8 mouse cellular contexts compared by ENCODE assay signal in genomic region chr5:130858148-130858547, GRCm38 (mm10).
DNase-seq lines count a peak whose midpoint lies in the region; ATAC-seq and TF ChIP-seq lines count a peak whose summit lies in the region.

No protein-coding gene starts in this region.

- intact Hi-C loops in left cerebral cortex, postnatal 25 days (cut with DNase I), result no loop called here

- ATAC-seq in kidney, embryonic 15.5 days (replicated peaks; ENCODE audit: low FRiP score), result no peak
- ATAC-seq in forebrain, embryonic 15.5 days (replicated peaks), result 0 out of 2 replicates have a peak, but pooled peaks have one; percentile 41

- H3K9me3 ChIP-seq in kidney, embryonic 15.5 days (replicated peaks), result no peaks in the 10 kb centered on the region
- H3K9me3 ChIP-seq in ES-Bruce4 (replicated peaks; ENCODE audit: control insufficient read depth, insufficient read depth, low read length, poor library complexity, severe bottlenecking), result no peaks in the 10 kb centered on the region
- no peaks in the 10 kb centered on the region for H3K9me3 ChIP-seq in forebrain, embryonic 15.5 days

- WGBS in kidney, embryonic 15.5 days, result 25% methylated on average over 8 of the region's 8 CpGs
- WGBS in forebrain, embryonic 15.5 days, result 26% methylated on average over 8 of the region's 8 CpGs

- H3K4me2 ChIP-seq in kidney, embryonic 15.5 days, result no peak overlapping the region
- H3K4me2 ChIP-seq in forebrain, embryonic 15.5 days (replicated peaks), result no peak overlapping the region

- TF ChIP-seq EP300 in ES-Bruce4 (IDR thresholded peaks at IDR 0.05; ENCODE audit: insufficient read depth, low read depth, low read length), result no peak

- no peak overlapping the region for H3K9ac ChIP-seq in kidney, embryonic 15.5 days
- no peak overlapping the region for H3K9ac ChIP-seq in ES-Bruce4 (ENCODE audit: low read depth, poor library complexity, severe bottlenecking)
- H3K9ac ChIP-seq in forebrain, embryonic 15.5 days (replicated peaks), result no peak overlapping the region

- H3K27ac ChIP-seq in kidney, embryonic 15.5 days, result no peak overlapping the region
- H3K27ac ChIP-seq in ES-Bruce4 (ENCODE audit: insufficient read depth, low read length), result no peak overlapping the region
- H3K27ac ChIP-seq in forebrain, embryonic 15.5 days (replicated peaks), result no peak overlapping the region

- DNase-seq in kidney, adult 18-20 months, result peak; percentile 19
- peak; percentile 23 to 25 for DNase-seq in adrenal gland, postnatal 36 days
- peak; percentile 37 to 41 for DNase-seq in left cerebral cortex, postnatal 25 days (ENCODE audit: low spot score in 2 of 2)
- DNase-seq in naive thymus-derived CD4-positive, alpha-beta T cell, adult 2 months (ENCODE audit: low read depth), result peak; percentile 5
- DNase-seq in spleen, postnatal 36 days (ENCODE audit: low spot score in 2 of 2), result no peak

- H3K4me3 ChIP-seq in kidney, embryonic 15.5 days (replicated peaks), result no peak overlapping the region
- H3K4me3 ChIP-seq in ES-Bruce4 (ENCODE audit: low read depth, low read length), result no peak overlapping the region
- H3K4me3 ChIP-seq in forebrain, embryonic 15.5 days, result no peak overlapping the region

- H3K36me3 ChIP-seq in kidney, embryonic 15.5 days, result no peaks in the 10 kb centered on the region
- H3K36me3 ChIP-seq in ES-Bruce4 (ENCODE audit: control insufficient read depth, insufficient read depth, low read length, poor library complexity, severe bottlenecking), result no peaks in the 10 kb centered on the region
- no peaks in the 10 kb centered on the region for H3K36me3 ChIP-seq in forebrain, embryonic 15.5 days

- TF ChIP-seq CTCF in ES-Bruce4 (IDR thresholded peaks at IDR 0.05; ENCODE audit: low read depth, low read length), result peak; percentile 55

- peaks cover under 1% of the 10 kb centered on the region; the same call in 1 of the 2 replicates for H3K4me1 ChIP-seq in kidney, embryonic 15.5 days
- H3K4me1 ChIP-seq in ES-Bruce4 (ENCODE audit: control insufficient read depth, insufficient read depth, low read length), result no peaks in the 10 kb centered on the region
- no peaks in the 10 kb centered on the region for H3K4me1 ChIP-seq in forebrain, embryonic 15.5 days

- peaks cover 7% of the 10 kb centered on the region; the same call in 1 of the 2 replicates for H3K27me3 ChIP-seq in kidney, embryonic 15.5 days
- H3K27me3 ChIP-seq in ES-Bruce4 (ENCODE audit: control insufficient read depth, insufficient read depth, low read length, poor library complexity, severe bottlenecking), result no peaks in the 10 kb centered on the region
- no peaks in the 10 kb centered on the region for H3K27me3 ChIP-seq in forebrain, embryonic 15.5 days

- TF ChIP-seq POLR2A in ES-Bruce4 (IDR thresholded peaks at IDR 0.05; ENCODE audit: insufficient read depth, low read length), result no peak

Comparison
In these comparisons a context has a peak if more than half of its experiments do, and no peak if none do; other contexts are left out.
1. DNase-seq: peak in kidney, adult 18-20 months (single experiment), adrenal gland, postnatal 36 days (2 of 2), left cerebral cortex, postnatal 25 days (2 of 2) and naive thymus-derived CD4-positive, alpha-beta T cell, adult 2 months (single experiment); none in spleen, postnatal 36 days (0 of 2).